In the genomic region with DNA sequence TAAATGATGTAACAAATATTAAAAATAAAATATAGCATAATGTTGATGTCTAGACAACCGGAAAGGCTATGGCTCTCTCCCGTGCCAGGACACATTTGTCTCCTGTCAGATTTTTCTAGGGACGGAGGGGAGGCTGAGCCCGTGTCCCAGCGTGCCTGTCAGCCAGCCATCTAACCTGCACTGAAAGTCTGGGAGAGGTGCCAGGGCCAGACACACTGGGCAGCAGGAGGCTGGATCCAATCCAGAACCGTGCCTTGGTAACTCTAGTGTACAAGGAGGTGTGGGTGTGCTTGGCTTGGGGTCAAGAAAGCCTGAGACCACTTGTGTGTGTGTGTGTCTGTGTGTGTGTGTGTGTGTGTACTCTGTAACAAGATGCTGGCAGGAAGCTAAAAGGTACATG, we compare ENCODE assay signal across 9 mouse cellular contexts. TPM values are rescaled to one million over a fixed set of nuclear protein-coding genes. Genes with fewer than 3 reads are reported as not detected.
DNase-seq lines count a peak whose midpoint lies in the region; ATAC-seq and TF ChIP-seq lines count a peak whose summit lies in the region.
"Had no signal": no experiment of that assay in that cellular context is flagged by ENCODE, and none has a peak within 500 bp of the region (broad histone marks: within the 10 kb centered on the region; RNA-seq: fewer than 3 reads in every experiment).

No protein-coding gene starts in this region.

- no peak overlapping the region for H3K4me2 ChIP-seq in hindbrain, embryonic 15.5 days
- no peak overlapping the region for H3K4me2 ChIP-seq in hindbrain, embryonic 11.5 days (replicated peaks; ENCODE audit: low read depth, low read length)
- H3K4me2 ChIP-seq in heart, embryonic 13.5 days = no peak overlapping the region

- no peak for DNase-seq in hindbrain, embryonic 11.5 days (ENCODE audit: low spot score)
- peak; percentile 82 for DNase-seq in adrenal gland, postnatal 25 days
- peak; percentile 71 for DNase-seq in lung, adult 2 months
- no peak for DNase-seq in thymus, postnatal 14 days
- DNase-seq in thymus, adult 2 months = no peak
- no peak for DNase-seq in gastrocnemius, adult 18-20 months (ENCODE audit: low spot score)

- peak overlapping the region; percentile 39; the same call in 1 of the 2 replicates for H3K27ac ChIP-seq in hindbrain, embryonic 15.5 days (replicated peaks)
- no peak overlapping the region for H3K27ac ChIP-seq in hindbrain, embryonic 11.5 days (ENCODE audit: low read depth, low read length)
- H3K27ac ChIP-seq in heart, embryonic 13.5 days (replicated peaks) = peak overlapping the region; percentile 76
- H3K27ac ChIP-seq in thymus, adult 2 months (ENCODE audit: control insufficient read depth, insufficient read depth, low read length) = no peak overlapping the region

- H3K4me1 ChIP-seq in hindbrain, embryonic 15.5 days (replicated peaks) = peaks cover 41% of the 10 kb centered on the region
- H3K4me1 ChIP-seq in hindbrain, embryonic 11.5 days (replicated peaks; ENCODE audit: control insufficient read depth, insufficient read depth, low read length) = no peaks in the 10 kb centered on the region; the same call in 1 of the 2 replicates
- H3K4me1 ChIP-seq in heart, embryonic 13.5 days = peaks cover 50% of the 10 kb centered on the region
- 0 out of 2 replicates have a peak, but pooled peaks cover 6% of the 10 kb centered on the region for H3K4me1 ChIP-seq in lung, adult 2 months (ENCODE audit: control insufficient read depth, insufficient read depth, low read length)
- peaks cover 30% of the 10 kb centered on the region for H3K4me1 ChIP-seq in thymus, adult 2 months (replicated peaks; ENCODE audit: control insufficient read depth, insufficient read depth, low read length)

- no peak overlapping the region for H3K4me3 ChIP-seq in hindbrain, embryonic 15.5 days
- no peak overlapping the region for H3K4me3 ChIP-seq in hindbrain, embryonic 11.5 days (ENCODE audit: low read depth, low read length)
- H3K4me3 ChIP-seq in heart, embryonic 13.5 days = no peak overlapping the region
- H3K4me3 ChIP-seq in lung, adult 2 months (replicated peaks; ENCODE audit: extremely low read depth, low read depth, low read length) = no peak overlapping the region
- H3K4me3 ChIP-seq in thymus, adult 2 months (ENCODE audit: control insufficient read depth, insufficient read depth, low read length) = no peak overlapping the region

- H3K9me3 ChIP-seq in hindbrain, embryonic 15.5 days = no peaks in the 10 kb centered on the region
- H3K9me3 ChIP-seq in hindbrain, embryonic 11.5 days (ENCODE audit: control insufficient read depth, low read length) = no peaks in the 10 kb centered on the region
- no peaks in the 10 kb centered on the region for H3K9me3 ChIP-seq in heart, embryonic 13.5 days

- H3K9ac ChIP-seq in hindbrain, embryonic 15.5 days = no peak overlapping the region
- no peak overlapping the region for H3K9ac ChIP-seq in hindbrain, embryonic 11.5 days (ENCODE audit: low read depth, low read length)
- H3K9ac ChIP-seq in heart, embryonic 13.5 days = no peak overlapping the region

- 50% methylated on average over 6 of the region's 6 CpGs for WGBS in hindbrain, embryonic 15.5 days
- WGBS in hindbrain, embryonic 11.5 days = 80% methylated on average over 6 of the region's 6 CpGs
- WGBS in heart, embryonic 13.5 days = 37% methylated on average over 6 of the region's 6 CpGs
- WGBS in lung, adult 2 months = 10% methylated on average over 6 of the region's 6 CpGs
- WGBS in thymus, adult 2 months = 77% methylated on average over 6 of the region's 6 CpGs

- no peaks in the 10 kb centered on the region for H3K27me3 ChIP-seq in hindbrain, embryonic 15.5 days
- no peaks in the 10 kb centered on the region for H3K27me3 ChIP-seq in hindbrain, embryonic 11.5 days (ENCODE audit: control insufficient read depth, insufficient read depth, low read length)
- no peaks in the 10 kb centered on the region; the same call in 1 of the 2 replicates for H3K27me3 ChIP-seq in heart, embryonic 13.5 days (replicated peaks)
- peaks cover 2% of the 10 kb centered on the region; the same call in 1 of the 2 replicates for H3K27me3 ChIP-seq in thymus, adult 2 months (ENCODE audit: control insufficient read depth, insufficient read depth, low read length)

- no peaks in the 10 kb centered on the region for H3K36me3 ChIP-seq in hindbrain, embryonic 15.5 days
- no peaks in the 10 kb centered on the region for H3K36me3 ChIP-seq in hindbrain, embryonic 11.5 days (ENCODE audit: control insufficient read depth, insufficient read depth, low read length)
- no peaks in the 10 kb centered on the region for H3K36me3 ChIP-seq in heart, embryonic 13.5 days
- no peaks in the 10 kb centered on the region for H3K36me3 ChIP-seq in thymus, adult 2 months (ENCODE audit: control insufficient read depth, insufficient read depth, low read length)

- no peak for TF ChIP-seq CTCF in lung, adult 2 months (IDR thresholded peaks at IDR 0.05; ENCODE audit: insufficient read depth, low read length)
- no peak for TF ChIP-seq CTCF in thymus, adult 2 months (IDR thresholded peaks at IDR 0.05; ENCODE audit: borderline replicate concordance, control insufficient read depth, extremely low read depth, insufficient read depth, low read length, poor library complexity)

- ATAC-seq in hindbrain, embryonic 15.5 days (ENCODE audit: low FRiP score, low read depth) = peak; percentile 75
- no peak for ATAC-seq in hindbrain, embryonic 11.5 days (ENCODE audit: low FRiP score)
- ATAC-seq in heart, embryonic 13.5 days (ENCODE audit: extremely low read depth, insufficient number of reproducible peaks, low FRiP score, low TSS enrichment) = no peak

- no peak for TF ChIP-seq POLR2A in lung, adult 2 months (IDR thresholded peaks at IDR 0.05; ENCODE audit: borderline replicate concordance, extremely low read depth, low read depth, low read length)
- no peak for TF ChIP-seq POLR2A in thymus, adult 2 months (IDR thresholded peaks at IDR 0.05; ENCODE audit: control insufficient read depth, extremely low read depth, insufficient read depth, low read length, poor library complexity)

RNA-seq across cellular contexts. Expression of a gene that starts 1.5 kb away (rescaled TPM):
- 127 and 145 TPM in 2 replicates for polyA plus RNA-seq in hindbrain, embryonic 15.5 days (2015; fragmentation: Nextera tagmentation; extraction: Ambion mirVana)
- polyA plus RNA-seq in hindbrain, embryonic 11.5 days (2014; fragmentation: Nextera tagmentation; extraction: Ambion mirVana) = 21.8 and 24.0 TPM in 2 replicates
- 10.4 and 11.1 TPM in 2 replicates for total RNA-seq in adrenal gland, postnatal 25 days (2021)
- 8.2 and 8.3 TPM in 2 replicates for polyA plus RNA-seq in heart, embryonic 13.5 days (2015; fragmentation: Nextera tagmentation; extraction: Ambion mirVana)
- polyA plus RNA-seq in lung, adult 2 months (2012; rRNA removed) = 10.6 and 11.7 TPM in 2 replicates
- 20.3 and 23.7 TPM in 2 replicates for polyA plus RNA-seq in thymus, adult 2 months (2012; rRNA removed)
- total RNA-seq in gastrocnemius, adult 18-20 months (2021) = under 1 TPM; 0.18 to 0.40 TPM

RNA-seq across cellular contexts. Expression of a gene that starts 12.9 kb away (rescaled TPM):
- 68.1 and 68.3 TPM in 2 replicates for polyA plus RNA-seq in hindbrain, embryonic 15.5 days (2015; fragmentation: Nextera tagmentation; extraction: Ambion mirVana)
- 45.1 and 48.3 TPM in 2 replicates for polyA plus RNA-seq in hindbrain, embryonic 11.5 days (2014; fragmentation: Nextera tagmentation; extraction: Ambion mirVana)
- total RNA-seq in adrenal gland, postnatal 25 days (2021) = 54.5 and 61.8 TPM in 2 replicates
- polyA plus RNA-seq in heart, embryonic 13.5 days (2015; fragmentation: Nextera tagmentation; extraction: Ambion mirVana) = 59.1 and 65.8 TPM in 2 replicates
- 66.9 and 78.4 TPM in 2 replicates for polyA plus RNA-seq in lung, adult 2 months (2012; rRNA removed)
- polyA plus RNA-seq in thymus, adult 2 months (2012; rRNA removed) = 71.7 and 84.8 TPM in 2 replicates
- 10 to 100 TPM; 45.1 to 49.8 TPM for total RNA-seq in gastrocnemius, adult 18-20 months (2021)

RNA-seq across cellular contexts. Expression of a gene that starts 35.8 kb away (rescaled TPM):
- 2.2 and 2.8 TPM in 2 replicates for polyA plus RNA-seq in hindbrain, embryonic 15.5 days (2015; fragmentation: Nextera tagmentation; extraction: Ambion mirVana)
- 3.5 and 5.3 TPM in 2 replicates for polyA plus RNA-seq in hindbrain, embryonic 11.5 days (2014; fragmentation: Nextera tagmentation; extraction: Ambion mirVana)
- total RNA-seq in adrenal gland, postnatal 25 days (2021) = 1.0 and 2.2 TPM in 2 replicates
- polyA plus RNA-seq in heart, embryonic 13.5 days (2015; fragmentation: Nextera tagmentation; extraction: Ambion mirVana) = 6.3 and 7.0 TPM in 2 replicates
- 333 and 552 TPM in 2 replicates for polyA plus RNA-seq in lung, adult 2 months (2012; rRNA removed)
- polyA plus RNA-seq in thymus, adult 2 months (2012; rRNA removed) = 14.7 and 15.0 TPM in 2 replicates
- under 1 TPM; 0.18 to 0.36 TPM for total RNA-seq in gastrocnemius, adult 18-20 months (2021)
- total RNA-seq: MEL had no signal

RNA-seq across cellular contexts. Expression of a gene that starts 42.2 kb away (rescaled TPM):
- polyA plus RNA-seq in hindbrain, embryonic 15.5 days (2015; fragmentation: Nextera tagmentation; extraction: Ambion mirVana) = 41.1 and 42.9 TPM in 2 replicates
- 26.2 and 29.2 TPM in 2 replicates for polyA plus RNA-seq in hindbrain, embryonic 11.5 days (2014; fragmentation: Nextera tagmentation; extraction: Ambion mirVana)
- 29.6 and 38.8 TPM in 2 replicates for total RNA-seq in adrenal gland, postnatal 25 days (2021)
- polyA plus RNA-seq in heart, embryonic 13.5 days (2015; fragmentation: Nextera tagmentation; extraction: Ambion mirVana) = 26.4 and 28.1 TPM in 2 replicates
- polyA plus RNA-seq in lung, adult 2 months (2012; rRNA removed) = 30.7 and 31.5 TPM in 2 replicates
- 26.8 and 35.1 TPM in 2 replicates for polyA plus RNA-seq in thymus, adult 2 months (2012; rRNA removed)
- 10 to 100 TPM; 26.7 to 28.1 TPM for total RNA-seq in gastrocnemius, adult 18-20 months (2021)

RNA-seq across cellular contexts. Expression of a gene that starts 42.9 kb away (rescaled TPM):
- 76.3 and 80.3 TPM in 2 replicates for polyA plus RNA-seq in hindbrain, embryonic 15.5 days (2015; fragmentation: Nextera tagmentation; extraction: Ambion mirVana)
- polyA plus RNA-seq in hindbrain, embryonic 11.5 days (2014; fragmentation: Nextera tagmentation; extraction: Ambion mirVana) = 113 and 118 TPM in 2 replicates
- 58.5 and 66.1 TPM in 2 replicates for total RNA-seq in adrenal gland, postnatal 25 days (2021)
- 70.8 and 71.2 TPM in 2 replicates for polyA plus RNA-seq in heart, embryonic 13.5 days (2015; fragmentation: Nextera tagmentation; extraction: Ambion mirVana)
- 51.3 and 56.4 TPM in 2 replicates for polyA plus RNA-seq in lung, adult 2 months (2012; rRNA removed)
- 116 and 125 TPM in 2 replicates for polyA plus RNA-seq in thymus, adult 2 months (2012; rRNA removed)
- total RNA-seq in gastrocnemius, adult 18-20 months (2021) = 10 to 100 TPM; 28.2 to 35.7 TPM

Comparison
In these comparisons a context has a peak if more than half of its experiments do, and no peak if none do; other contexts are left out.
1. H3K27ac ChIP-seq: peak in hindbrain, embryonic 15.5 days (single experiment) and heart, embryonic 13.5 days (single experiment); none in hindbrain, embryonic 11.5 days (single experiment) and thymus, adult 2 months (single experiment).
2. DNase-seq: peak in adrenal gland, postnatal 25 days (single experiment) and lung, adult 2 months (single experiment); none in hindbrain, embryonic 11.5 days (single experiment), thymus, postnatal 14 days (single experiment), thymus, adult 2 months (single experiment) and gastrocnemius, adult 18-20 months (single experiment).
3. RNA of a gene that starts 35.8 kb away (polyA plus RNA-seq): 333 to 552 TPM in lung, adult 2 months; 14.7 to 15.0 TPM in thymus, adult 2 months, 6.3 to 7.0 TPM in heart, embryonic 13.5 days, 3.5 to 5.3 TPM in hindbrain, embryonic 11.5 days and 2.2 to 2.8 TPM in hindbrain, embryonic 15.5 days; every median in the first group is over 10 times any median in the second.